Mouse (Mus musculus): ENCODE results near the gene OR5BS1P. TPM values are rescaled to one million over a fixed set of nuclear protein-coding genes. Genes with fewer than 3 reads are reported as not detected.
"Not testable (repeated sequence)": the region's sequence is repeated elsewhere in the genome, so short reads cannot be mapped to it uniquely, and the experiment has no call there.

Gene OR5BS1P
- not detected in 2 replicates for polyA plus RNA-seq (2016; fragmentation: Nextera tagmentation; extraction: Ambion mirVana)

DNA sequence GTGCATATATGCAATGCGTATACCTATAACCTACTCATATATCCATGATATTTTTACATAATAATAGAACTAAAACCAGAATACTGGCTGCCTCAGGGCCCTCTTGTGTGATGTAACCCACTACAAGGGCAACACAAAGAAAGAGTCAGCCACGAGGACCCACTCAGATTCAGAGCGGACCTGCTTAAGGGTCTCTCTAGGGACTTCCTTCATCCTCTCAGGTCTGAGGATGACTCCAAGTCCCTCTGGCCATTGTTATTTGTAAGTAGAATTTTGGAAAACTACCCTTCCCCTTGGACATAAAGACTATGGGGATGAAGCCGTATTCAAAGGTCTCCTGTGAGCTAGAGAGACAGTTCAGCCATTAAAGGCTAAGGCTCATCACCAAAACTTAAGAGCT is at the start of gene OR5BS1P:
Gene OR5BS1P (plus strand): TSS at position 301 of the 400 bp plus-strand sequence.
- no peak for ATAC-seq
- H3K36me3 ChIP-seq: no peaks in the 10 kb centered on the region
- peaks cover 9% of the 10 kb centered on the region; the same call in 1 of the 2 replicates for H3K27me3 ChIP-seq (replicated peaks)
- 79% methylated on average over 4 of the region's 4 CpGs for WGBS (ENCODE audit: insufficient replicate concordance)
- H3K4me2 ChIP-seq: no peak within 1 kb of the TSS
- H3K4me1 ChIP-seq: no peaks in the 10 kb centered on the region
- no peak within 1 kb of the TSS for H3K4me3 ChIP-seq
- no peak within 1 kb of the TSS for H3K27ac ChIP-seq
- no peaks in the 10 kb centered on the region for H3K9me3 ChIP-seq (replicated peaks)
- H3K9ac ChIP-seq: no peak within 1 kb of the TSS

GRCm38 (mm10) chr15:98420897-98421296 is 48.8 kb upstream of the OR5BS1P start:
- Histone ChIP-seq H3K9ac (no peak overlapping the region), H3K27me3 (replicated peaks) (0 out of 2 replicates have a peak, but pooled peaks cover 5% of the 10 kb centered on the region), H3K4me1 (no peaks in the 10 kb centered on the region), H3K36me3 (no peaks in the 10 kb centered on the region), H3K4me3 (no peak overlapping the region), H3K27ac (no peak overlapping the region), H3K9me3 (replicated peaks) (no peaks in the 10 kb centered on the region), H3K4me2 (no peak overlapping the region)
- no peak for ATAC-seq
- WGBS (ENCODE audit: insufficient replicate concordance): 57% methylated on average over 4 of the region's 4 CpGs

DNA sequence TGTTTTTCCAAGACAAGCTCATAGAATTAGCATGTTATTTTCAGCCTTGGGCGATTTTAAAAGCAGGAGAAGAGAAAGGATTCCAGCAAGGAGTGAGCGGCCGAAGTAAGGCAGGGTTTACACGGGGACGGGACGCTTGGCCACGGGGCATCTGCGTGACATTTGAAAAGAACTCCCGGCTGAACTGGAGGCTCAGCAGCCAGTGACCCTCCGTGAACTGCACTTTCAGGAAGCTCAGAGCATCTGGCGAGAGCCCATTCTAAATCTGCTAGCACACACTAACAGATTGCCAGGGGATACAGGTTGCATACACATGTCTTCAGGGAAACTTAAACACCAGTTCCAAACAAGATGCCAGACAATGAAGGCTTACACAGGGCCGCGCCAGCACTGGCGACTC is 45.4 kb upstream of the OR5BS1P start:
- no peak overlapping the region for H3K4me3 ChIP-seq
- no peaks in the 10 kb centered on the region for H3K36me3 ChIP-seq
- H3K27ac ChIP-seq: no peak overlapping the region
- no peaks in the 10 kb centered on the region for H3K4me1 ChIP-seq
- no peaks in the 10 kb centered on the region for H3K9me3 ChIP-seq (replicated peaks)
- WGBS (ENCODE audit: insufficient replicate concordance): 65% methylated on average over 14 of the region's 14 CpGs
- H3K27me3 ChIP-seq (replicated peaks): 0 out of 2 replicates have a peak, but pooled peaks cover 5% of the 10 kb centered on the region
- H3K4me2 ChIP-seq: no peak overlapping the region
- ATAC-seq: no peak
- no peak overlapping the region for H3K9ac ChIP-seq

- Histone ChIP-seq H3K4me2 (no peak overlapping the region), H3K9me3 (replicated peaks) (no peaks in the 10 kb centered on the region), H3K4me3 (no peak overlapping the region), H3K27ac (no peak overlapping the region), H3K4me1 (no peaks in the 10 kb centered on the region), H3K27me3 (replicated peaks) (0 out of 2 replicates have a peak, but pooled peaks cover 5% of the 10 kb centered on the region), H3K36me3 (no peaks in the 10 kb centered on the region), H3K9ac (no peak overlapping the region)
- ATAC-seq: no peak
- WGBS (ENCODE audit: insufficient replicate concordance): 50% methylated on average over 6 of the region's 6 CpGs
These were observed 44.9 kb upstream of the OR5BS1P start for GRCm38 (mm10) chr15:98424753-98425152.

DNA sequence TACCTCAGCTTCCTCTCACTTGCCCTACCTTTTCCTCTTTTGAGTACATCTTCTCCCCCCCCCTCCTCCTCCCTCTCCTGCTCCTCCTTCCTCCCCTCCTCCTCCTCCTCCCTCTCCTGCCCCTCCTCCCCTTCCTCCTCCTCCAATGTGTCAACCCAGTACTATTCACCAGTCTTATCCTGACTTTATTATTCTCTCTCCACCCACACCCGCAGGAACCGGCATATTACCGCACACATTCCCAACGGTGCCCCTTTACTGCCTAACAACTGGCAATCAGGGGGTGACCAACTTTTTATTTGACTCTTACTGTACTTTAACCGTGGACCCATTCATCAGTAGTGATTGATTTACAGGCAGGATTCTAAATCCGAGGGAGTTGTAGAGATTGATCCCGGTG is 44.5 kb upstream of the OR5BS1P start:
- ATAC-seq: no peak
- H3K9me3 ChIP-seq (replicated peaks): no peaks in the 10 kb centered on the region
- no peak overlapping the region for H3K27ac ChIP-seq
- H3K4me3 ChIP-seq: no peak overlapping the region
- 71% methylated on average over 7 of the region's 7 CpGs for WGBS (ENCODE audit: insufficient replicate concordance)
- 0 out of 2 replicates have a peak, but pooled peaks cover 5% of the 10 kb centered on the region for H3K27me3 ChIP-seq (replicated peaks)
- H3K4me2 ChIP-seq: no peak overlapping the region
- H3K36me3 ChIP-seq: no peaks in the 10 kb centered on the region
- H3K9ac ChIP-seq: no peak overlapping the region
- no peaks in the 10 kb centered on the region for H3K4me1 ChIP-seq

DNA sequence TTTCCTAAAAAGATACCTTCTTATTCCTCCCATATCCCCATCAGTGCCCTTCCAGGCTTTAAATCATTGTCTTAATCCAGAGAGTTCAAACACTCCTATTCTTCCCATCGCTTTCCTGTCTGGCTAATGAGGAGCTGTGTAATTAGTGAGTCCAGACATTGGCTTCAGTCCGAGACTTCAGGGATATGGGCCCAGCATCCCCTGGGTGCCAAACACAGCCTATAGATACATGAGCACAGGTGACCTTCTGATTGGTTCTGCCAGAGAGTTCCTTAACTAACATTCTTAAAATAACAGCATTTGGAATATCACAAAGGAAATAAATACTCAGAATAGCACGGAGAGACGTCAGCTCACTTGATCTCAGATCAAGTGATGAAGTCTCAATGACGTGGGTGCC is 38.8 kb upstream of the OR5BS1P start, which contains the start of gene Olfr282:
Gene Olfr282 (plus strand): TSS at position 301 of the 400 bp plus-strand sequence.
- not testable (repeated sequence) for H3K27ac ChIP-seq; H3K9me3 ChIP-seq (replicated peaks); H3K4me3 ChIP-seq; H3K27me3 ChIP-seq (replicated peaks); H3K4me2 ChIP-seq; H3K4me1 ChIP-seq; ATAC-seq; H3K36me3 ChIP-seq; H3K9ac ChIP-seq
- 71% methylated on average over 5 of the region's 5 CpGs for WGBS (ENCODE audit: insufficient replicate concordance)

- Histone ChIP-seq H3K9me3 (replicated peaks) (no peaks in the 10 kb centered on the region), H3K4me2 (no peak overlapping the region), H3K36me3 (no peaks in the 10 kb centered on the region), H3K27me3 (replicated peaks) (no peaks in the 10 kb centered on the region), H3K4me1 (no peaks in the 10 kb centered on the region), H3K9ac (no peak overlapping the region), H3K4me3 (no peak overlapping the region), H3K27ac (no peak overlapping the region)
- no peak for ATAC-seq
- WGBS (ENCODE audit: insufficient replicate concordance): 52% methylated on average over 3 of the region's 3 CpGs
These were observed 25.1 kb upstream of the OR5BS1P start for GRCm38 (mm10) chr15:98444561-98444960.

DNA sequence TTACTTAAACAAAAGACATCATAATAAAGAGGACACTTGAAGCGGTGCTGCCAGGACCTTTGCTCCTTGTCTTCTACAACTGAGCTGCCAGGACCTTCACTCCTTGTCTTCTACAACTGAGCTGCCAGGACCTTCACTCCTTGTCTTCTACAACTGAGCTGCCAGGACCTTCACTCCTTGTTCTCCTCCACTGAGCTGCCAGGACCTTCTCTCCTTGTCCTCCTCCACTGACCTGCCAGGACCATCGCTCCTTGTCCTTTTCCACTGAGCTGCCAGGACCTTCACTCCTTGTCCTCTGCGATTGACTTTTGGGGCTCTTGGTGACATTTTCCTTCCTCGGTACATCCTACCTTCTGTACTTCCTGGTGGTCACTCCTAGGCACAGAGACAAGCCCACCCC is 21.2 kb upstream of the OR5BS1P start:
- Histone ChIP-seq H3K4me2 (no peak overlapping the region), H3K4me3 (no peak overlapping the region), H3K27ac (no peak overlapping the region), H3K27me3 (replicated peaks) (no peaks in the 10 kb centered on the region), H3K9me3 (replicated peaks) (no peaks in the 10 kb centered on the region), H3K4me1 (no peaks in the 10 kb centered on the region), H3K9ac (no peak overlapping the region), H3K36me3 (no peaks in the 10 kb centered on the region)
- no peak for ATAC-seq
- 53% methylated on average over 4 of the region's 4 CpGs for WGBS (ENCODE audit: insufficient replicate concordance)

- 72% methylated on average over 7 of the region's 7 CpGs for WGBS (ENCODE audit: insufficient replicate concordance)
These were observed 17.4 kb upstream of the OR5BS1P start, which contains the start of gene Olfr281 for GRCm38 (mm10) chr15:98452288-98452687. Gene Olfr281, plus strand, starts transcription at chr15:98452588.

DNA sequence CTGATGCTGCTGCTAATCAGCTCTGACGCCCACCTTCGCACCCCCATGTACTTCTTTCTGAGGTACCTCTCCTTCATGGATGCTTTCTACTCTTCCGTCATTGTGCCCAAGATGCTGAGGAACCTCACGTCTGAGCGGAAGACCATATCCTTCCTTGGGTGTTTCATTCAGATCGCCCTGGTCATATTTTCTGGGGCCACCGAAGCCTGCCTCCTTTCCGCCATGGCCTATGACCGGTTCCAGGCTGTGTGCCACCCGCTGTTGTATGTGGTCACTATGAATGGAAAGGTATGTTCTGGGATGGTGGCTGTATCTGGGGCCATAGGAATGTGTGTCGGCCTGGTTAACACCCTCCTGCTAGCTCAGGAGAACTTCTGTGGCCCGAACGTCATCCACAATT is 1.8 kb downstream of the OR5BS1P start:
- 75% methylated on average over 13 of the region's 13 CpGs for WGBS (ENCODE audit: insufficient replicate concordance)
- Histone ChIP-seq H3K27ac (no peak overlapping the region), H3K27me3 (replicated peaks) (peaks cover 9% of the 10 kb centered on the region; the same call in 1 of the 2 replicates), H3K4me1 (no peaks in the 10 kb centered on the region), H3K4me2 (no peak overlapping the region), H3K9ac (no peak overlapping the region), H3K9me3 (replicated peaks) (no peaks in the 10 kb centered on the region), H3K4me3 (no peak overlapping the region), H3K36me3 (no peaks in the 10 kb centered on the region)
- no peak for ATAC-seq

More at GRCm38 (mm10) chr15:98452288-98452687, 17.4 kb upstream of the OR5BS1P start, which contains the start of gene Olfr281:
- no peak within 1 kb of the TSS for H3K27ac ChIP-seq
- H3K36me3 ChIP-seq: no peaks in the 10 kb centered on the region
- no peaks in the 10 kb centered on the region for H3K27me3 ChIP-seq (replicated peaks)
- H3K4me3 ChIP-seq: no peak within 1 kb of the TSS
- H3K4me1 ChIP-seq: no peaks in the 10 kb centered on the region
- H3K4me2 ChIP-seq: no peak within 1 kb of the TSS
- H3K9me3 ChIP-seq (replicated peaks): no peaks in the 10 kb centered on the region
- ATAC-seq: no peak
- H3K9ac ChIP-seq: no peak within 1 kb of the TSS

DNA sequence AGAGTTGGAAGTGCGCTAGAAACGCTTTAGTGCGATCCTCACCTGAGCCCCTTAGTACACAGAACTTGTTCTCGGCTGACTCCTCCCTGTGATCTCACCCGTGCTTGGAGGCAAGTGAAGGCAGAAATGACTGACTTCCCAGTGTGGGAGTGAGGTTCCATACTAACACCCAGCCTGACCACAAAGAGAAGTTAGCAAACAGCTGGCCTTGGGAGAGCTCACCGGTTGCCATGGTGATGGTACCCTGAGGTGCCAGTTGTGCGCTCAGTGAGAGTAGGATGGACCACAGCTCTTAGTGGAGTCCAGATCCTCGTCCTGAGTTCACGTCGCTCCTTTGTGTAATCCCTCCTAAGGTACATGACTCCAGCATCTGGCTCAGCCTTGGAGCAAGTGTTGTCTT is 5.3 kb downstream of the OR5BS1P start:
- ATAC-seq: no peak
- Histone ChIP-seq H3K27ac (no peak overlapping the region), H3K4me2 (no peak overlapping the region), H3K27me3 (replicated peaks) (peaks cover 14% of the 10 kb centered on the region; the same call in 1 of the 2 replicates), H3K4me3 (no peak overlapping the region), H3K9ac (no peak overlapping the region), H3K36me3 (no peaks in the 10 kb centered on the region), H3K4me1 (no peaks in the 10 kb centered on the region), H3K9me3 (replicated peaks) (no peaks in the 10 kb centered on the region)
- 68% methylated on average over 10 of the region's 10 CpGs for WGBS (ENCODE audit: insufficient replicate concordance)

- ATAC-seq: no peak
- 38% methylated on average over 10 of the region's 10 CpGs for WGBS (ENCODE audit: insufficient replicate concordance)
These were observed 5.7 kb downstream of the OR5BS1P start for GRCm38 (mm10) chr15:98475382-98475781.

DNA sequence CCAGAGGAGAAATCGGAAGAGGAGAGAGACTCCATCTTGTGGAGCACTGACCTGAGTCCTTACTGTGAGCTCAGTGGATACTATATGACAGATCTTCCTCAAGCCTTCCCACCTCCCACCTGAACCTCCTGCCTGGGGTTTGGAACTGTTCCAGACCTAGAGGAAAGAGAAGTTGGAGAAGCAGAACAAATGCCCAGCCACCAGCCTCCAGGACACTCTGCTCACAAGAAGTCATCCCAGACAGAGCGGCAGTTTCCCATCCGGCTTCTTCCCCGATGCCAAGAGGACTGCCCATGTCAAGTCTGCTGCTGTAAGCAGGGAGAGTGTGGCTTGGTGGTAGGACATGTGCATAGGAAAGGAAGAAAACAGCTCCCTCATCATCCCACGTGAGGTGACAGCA is 6.6 kb downstream of the OR5BS1P start:
- no peak overlapping the region for H3K4me2 ChIP-seq
- no peak for ATAC-seq
- H3K4me3 ChIP-seq: no peak overlapping the region
- peaks cover 14% of the 10 kb centered on the region; the same call in 1 of the 2 replicates for H3K27me3 ChIP-seq (replicated peaks)
- no peaks in the 10 kb centered on the region for H3K4me1 ChIP-seq
- H3K9ac ChIP-seq: no peak overlapping the region
- no peak overlapping the region for H3K27ac ChIP-seq
- no peaks in the 10 kb centered on the region for H3K36me3 ChIP-seq
- no peaks in the 10 kb centered on the region for H3K9me3 ChIP-seq (replicated peaks)
- 68% methylated on average over 5 of the region's 5 CpGs for WGBS (ENCODE audit: insufficient replicate concordance)

More at GRCm38 (mm10) chr15:98475382-98475781, 5.7 kb downstream of the OR5BS1P start:
- Histone ChIP-seq H3K9me3 (replicated peaks) (no peaks in the 10 kb centered on the region), H3K4me1 (no peaks in the 10 kb centered on the region), H3K27ac (no peak overlapping the region), H3K27me3 (replicated peaks) (peaks cover 14% of the 10 kb centered on the region; the same call in 1 of the 2 replicates), H3K4me2 (no peak overlapping the region), H3K4me3 (no peak overlapping the region), H3K9ac (no peak overlapping the region), H3K36me3 (no peaks in the 10 kb centered on the region)
